Mouse (Mus musculus) olfactory bulb, adult 2 months (tissue): ENCODE results near the gene Pzp.

Experiments
- CTCF ChIP-seq: fragments of 200-500 bp; IDR thresholded peaks from 2 replicates; pipeline ENCODE4 v1.5.1; 2012; ENCODE audit warnings: low read depth, mild to moderate bottlenecking, low read length, moderate library complexity; ENCODE audit not compliant: insufficient read depth
- POLR2A ChIP-seq: fragments of 200-500 bp; IDR thresholded peaks from 2 replicates; pipeline ENCODE4 v1.6.1; 2012; ENCODE audit warnings: mild to moderate bottlenecking, low read depth, low read length, moderate library complexity; ENCODE audit not compliant: insufficient read depth

GRCm38 (mm10) chr6:128477495-128477894 lies 49.0 kb downstream of the Pzp start:
- TF ChIP-seq POLR2A = no peak
- no peak for TF ChIP-seq CTCF
